Mouse (Mus musculus): ENCODE data around the gene Erf. TPM values are rescaled to one million over a fixed set of nuclear protein-coding genes. Genes with fewer than 3 reads are reported as not detected.
"Not testable (repeated sequence)": the region's sequence is repeated elsewhere in the genome, so short reads cannot be mapped to it uniquely, and the experiment has no call there.

Gene Erf
- polyA plus RNA-seq, 1 experiment from 2014 or later = 5.7 TPM

- peaks cover 32% of the 10 kb centered on the region for H3K36me3 ChIP-seq (replicated peaks; ENCODE audit: control insufficient read depth, insufficient read depth)
- H3K27me3 ChIP-seq (ENCODE audit: control insufficient read depth, insufficient read depth, low read length) = no peaks in the 10 kb centered on the region
- DNase-seq (ENCODE audit: low spot score) = no peak
- no peak for ATAC-seq (ENCODE audit: low FRiP score)
- H3K9ac ChIP-seq = peak overlapping the region; percentile 70
- H3K4me3 ChIP-seq (replicated peaks; ENCODE audit: low read length) = peak overlapping the region; percentile 52; the same call in 1 of the 2 replicates
- H3K27ac ChIP-seq = no peak overlapping the region
- H3K9me3 ChIP-seq (ENCODE audit: control insufficient read depth, low read length) = no peaks in the 10 kb centered on the region
- H3K4me2 ChIP-seq (replicated peaks) = peak overlapping the region; percentile 89
- WGBS = 86% methylated on average over 8 of the region's 8 CpGs
- H3K4me1 ChIP-seq (replicated peaks; ENCODE audit: control insufficient read depth, insufficient read depth, low read length) = peaks cover 24% of the 10 kb centered on the region
These were observed 19.1 kb upstream of the Erf start for GRCm38 (mm10) chr7:25269545-25270271.

GRCm38 (mm10) chr7:25269029-25269428, 18.5 kb upstream of the Erf start:
- Histone ChIP-seq H3K4me2 (replicated peaks) (peak overlapping the region; percentile 89), H3K9me3 (ENCODE audit: control insufficient read depth, low read length) (no peaks in the 10 kb centered on the region), H3K4me3 (replicated peaks; ENCODE audit: low read length) (peak overlapping the region; percentile 52), H3K27ac (peak overlapping the region; percentile 71; the same call in 1 of the 2 replicates), H3K27me3 (ENCODE audit: control insufficient read depth, insufficient read depth, low read length) (no peaks in the 10 kb centered on the region), H3K36me3 (replicated peaks; ENCODE audit: control insufficient read depth, insufficient read depth) (peaks cover 29% of the 10 kb centered on the region), H3K9ac (peak overlapping the region; percentile 70), H3K4me1 (replicated peaks; ENCODE audit: control insufficient read depth, insufficient read depth, low read length) (peaks cover 17% of the 10 kb centered on the region)
- DNase-seq (ENCODE audit: low spot score) (no peak), ATAC-seq (ENCODE audit: low FRiP score) (no peak)
- WGBS = 46% methylated on average over 4 of the region's 4 CpGs

- peak overlapping the region; percentile 71 for H3K27ac ChIP-seq
- no peaks in the 10 kb centered on the region for H3K27me3 ChIP-seq (ENCODE audit: control insufficient read depth, insufficient read depth, low read length)
- H3K9me3 ChIP-seq (ENCODE audit: control insufficient read depth, low read length) = no peaks in the 10 kb centered on the region
- H3K4me3 ChIP-seq (replicated peaks; ENCODE audit: low read length) = peak overlapping the region; percentile 52
- H3K9ac ChIP-seq = peak overlapping the region; percentile 70
- whole genome bisulfite sequencing = 6% methylated on average over 7 of the region's 7 CpGs
- peaks cover 15% of the 10 kb centered on the region for H3K4me1 ChIP-seq (replicated peaks; ENCODE audit: control insufficient read depth, insufficient read depth, low read length)
- DNase-seq (ENCODE audit: low spot score) (no peak), ATAC-seq (ENCODE audit: low FRiP score) (no peak)
- H3K4me2 ChIP-seq (replicated peaks) = peak overlapping the region; percentile 89
- H3K36me3 ChIP-seq (replicated peaks; ENCODE audit: control insufficient read depth, insufficient read depth) = peaks cover 24% of the 10 kb centered on the region
These were observed 18.0 kb upstream of the Erf start for GRCm38 (mm10) chr7:25268588-25268987.

GRCm38 (mm10) chr7:25267751-25268463, 17.3 kb upstream of the Erf start:
- Histone ChIP-seq H3K9ac (peak overlapping the region; percentile 70), H3K27ac (peak overlapping the region; percentile 92), H3K9me3 (ENCODE audit: control insufficient read depth, low read length) (no peaks in the 10 kb centered on the region), H3K4me3 (replicated peaks; ENCODE audit: low read length) (peak overlapping the region; percentile 52), H3K4me2 (replicated peaks) (peak overlapping the region; percentile 89), H3K4me1 (replicated peaks; ENCODE audit: control insufficient read depth, insufficient read depth, low read length) (peaks cover 15% of the 10 kb centered on the region), H3K27me3 (ENCODE audit: control insufficient read depth, insufficient read depth, low read length) (no peaks in the 10 kb centered on the region), H3K36me3 (replicated peaks; ENCODE audit: control insufficient read depth, insufficient read depth) (peaks cover 18% of the 10 kb centered on the region)
- DNase-seq (ENCODE audit: low spot score) (peak; percentile 99), ATAC-seq (ENCODE audit: low FRiP score) (peak; percentile 95)
- WGBS = under 1% methylated on average over 33 of the region's 33 CpGs

GRCm38 (mm10) chr7:25267301-25267750, 16.8 kb upstream of the Erf start, which contains the start of gene Cic:
Gene Cic (plus strand): TSS chr7:25267704.
- H3K4me2 ChIP-seq (replicated peaks) = peak within 1 kb of the TSS; percentile 89
- peak within 1 kb of the TSS; percentile 52 for H3K4me3 ChIP-seq (replicated peaks; ENCODE audit: low read length)
- H3K27me3 ChIP-seq (ENCODE audit: control insufficient read depth, insufficient read depth, low read length) = no peaks in the 10 kb centered on the region
- H3K36me3 ChIP-seq (replicated peaks; ENCODE audit: control insufficient read depth, insufficient read depth) = peaks cover 12% of the 10 kb centered on the region
- peak within 1 kb of the TSS; percentile 92 for H3K27ac ChIP-seq
- peaks cover 15% of the 10 kb centered on the region for H3K4me1 ChIP-seq (replicated peaks; ENCODE audit: control insufficient read depth, insufficient read depth, low read length)
- WGBS = under 1% methylated on average over 29 of the region's 29 CpGs
- peak within 1 kb of the TSS; percentile 70 for H3K9ac ChIP-seq
- peak; percentile 89 for ATAC-seq (ENCODE audit: low FRiP score)
- no peaks in the 10 kb centered on the region for H3K9me3 ChIP-seq (ENCODE audit: control insufficient read depth, low read length)
- DNase-seq (ENCODE audit: low spot score) = peak; percentile 99

- Histone ChIP-seq H3K27ac (no peak overlapping the region), H3K27me3 (ENCODE audit: control insufficient read depth, insufficient read depth, low read length) (no peaks in the 10 kb centered on the region), H3K4me1 (replicated peaks; ENCODE audit: control insufficient read depth, insufficient read depth, low read length) (peaks cover 15% of the 10 kb centered on the region), H3K4me2 (replicated peaks) (peak overlapping the region; percentile 54; the same call in 1 of the 2 replicates), H3K4me3 (replicated peaks; ENCODE audit: low read length) (no peak overlapping the region), H3K9ac (0 out of 2 replicates have a peak overlapping the region, but pooled peaks have one; percentile 58), H3K9me3 (ENCODE audit: control insufficient read depth, low read length) (no peaks in the 10 kb centered on the region), H3K36me3 (replicated peaks; ENCODE audit: control insufficient read depth, insufficient read depth) (peaks cover 2% of the 10 kb centered on the region)
- DNase-seq (ENCODE audit: low spot score) = no peak
- no peak for ATAC-seq (ENCODE audit: low FRiP score)
- 89% methylated on average over 8 of the region's 8 CpGs for WGBS
These were observed 15.8 kb upstream of the Erf start for GRCm38 (mm10) chr7:25266180-25266962.

- H3K27ac ChIP-seq; H3K9me3 ChIP-seq (ENCODE audit: control insufficient read depth, low read length); ATAC-seq (ENCODE audit: low FRiP score); H3K27me3 ChIP-seq (ENCODE audit: control insufficient read depth, insufficient read depth, low read length); H3K9ac ChIP-seq; H3K4me2 ChIP-seq (replicated peaks); DNase-seq (ENCODE audit: low spot score); H3K4me3 ChIP-seq (replicated peaks; ENCODE audit: low read length); H3K36me3 ChIP-seq (replicated peaks; ENCODE audit: control insufficient read depth, insufficient read depth): not testable (repeated sequence)
- WGBS = 94% methylated on average over 5 of the region's 5 CpGs
- peaks cover 15% of the 10 kb centered on the region for H3K4me1 ChIP-seq (replicated peaks; ENCODE audit: control insufficient read depth, insufficient read depth, low read length)
These were observed 15.2 kb upstream of the Erf start for GRCm38 (mm10) chr7:25265743-25266142.

- no peak overlapping the region; the same call in 1 of the 2 replicates for H3K9ac ChIP-seq
- 23% methylated on average over 17 of the region's 17 CpGs for WGBS
These were observed 13.7 kb upstream of the Erf start for GRCm38 (mm10) chr7:25263968-25264870.

More at GRCm38 (mm10) chr7:25263968-25264870, 13.7 kb upstream of the Erf start:
- H3K27ac ChIP-seq = no peak overlapping the region
- H3K4me3 ChIP-seq (replicated peaks; ENCODE audit: low read length) = no peak overlapping the region
- H3K4me1 ChIP-seq (replicated peaks; ENCODE audit: control insufficient read depth, insufficient read depth, low read length) = peaks cover 5% of the 10 kb centered on the region
- no peak overlapping the region for H3K4me2 ChIP-seq (replicated peaks)
- no peaks in the 10 kb centered on the region for H3K36me3 ChIP-seq (replicated peaks; ENCODE audit: control insufficient read depth, insufficient read depth)
- H3K9me3 ChIP-seq (ENCODE audit: control insufficient read depth, low read length) = no peaks in the 10 kb centered on the region
- no peaks in the 10 kb centered on the region for H3K27me3 ChIP-seq (ENCODE audit: control insufficient read depth, insufficient read depth, low read length)
- DNase-seq (ENCODE audit: low spot score) = no peak
- ATAC-seq (ENCODE audit: low FRiP score) = no peak
